Mouse (Mus musculus) CD4-positive helper T cell, adult 2 months (primary cell): Measurements from ENCODE around the gene Fam49a.
A peak's percentile ranks its signal among the peaks of the same experiment; 100 is the strongest.

Experiments used
- DNase-seq: peaks from one replicate; pipeline ENCODE4 v3.0.0-alpha.2; 2012; ENCODE audit warnings: low read depth, missing footprints, low spot score

Gene Fam49a

DNA sequence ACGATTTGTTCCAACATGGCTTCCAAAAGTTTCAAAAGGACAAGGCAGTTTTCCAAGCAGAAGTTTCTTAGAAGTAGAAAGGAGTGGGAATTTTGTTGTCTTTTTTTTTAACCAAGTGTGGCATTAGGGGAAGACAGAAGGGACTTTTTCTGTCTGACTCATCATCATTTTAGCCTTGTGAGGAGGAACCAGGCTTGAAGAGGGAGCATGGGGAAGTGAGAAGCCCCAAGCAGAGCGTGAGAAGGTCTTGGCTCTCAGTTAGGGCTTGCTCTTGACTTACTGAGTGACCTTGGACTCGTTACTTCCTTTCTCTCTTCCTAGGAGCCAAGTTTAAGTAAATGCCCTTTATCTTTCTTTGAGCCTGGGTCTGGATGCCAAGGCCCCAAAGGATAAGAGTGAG lies 8.6 kb downstream of the Fam49a start:
- no peak for DNase-seq

DNA sequence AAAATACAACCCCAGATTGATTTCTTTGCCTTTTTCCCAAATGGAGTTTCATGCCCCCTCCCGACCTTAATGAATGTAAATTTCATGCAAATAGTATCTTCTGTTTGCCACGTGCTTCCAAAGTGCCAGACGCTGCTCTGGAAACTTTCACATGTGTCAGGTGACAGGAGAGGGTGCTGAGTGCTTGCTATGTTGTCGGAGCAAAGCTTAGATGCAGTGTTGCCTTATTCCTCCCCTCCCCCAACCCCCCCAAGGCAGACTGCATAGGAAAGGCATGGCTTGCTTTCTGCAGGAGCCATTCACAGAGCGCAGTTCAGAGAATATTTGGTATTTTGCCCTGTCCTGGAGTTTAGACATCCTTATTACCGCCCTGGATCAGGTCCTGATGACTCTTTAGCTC lies 12.2 kb downstream of the Fam49a start:
- no peak for DNase-seq

DNA sequence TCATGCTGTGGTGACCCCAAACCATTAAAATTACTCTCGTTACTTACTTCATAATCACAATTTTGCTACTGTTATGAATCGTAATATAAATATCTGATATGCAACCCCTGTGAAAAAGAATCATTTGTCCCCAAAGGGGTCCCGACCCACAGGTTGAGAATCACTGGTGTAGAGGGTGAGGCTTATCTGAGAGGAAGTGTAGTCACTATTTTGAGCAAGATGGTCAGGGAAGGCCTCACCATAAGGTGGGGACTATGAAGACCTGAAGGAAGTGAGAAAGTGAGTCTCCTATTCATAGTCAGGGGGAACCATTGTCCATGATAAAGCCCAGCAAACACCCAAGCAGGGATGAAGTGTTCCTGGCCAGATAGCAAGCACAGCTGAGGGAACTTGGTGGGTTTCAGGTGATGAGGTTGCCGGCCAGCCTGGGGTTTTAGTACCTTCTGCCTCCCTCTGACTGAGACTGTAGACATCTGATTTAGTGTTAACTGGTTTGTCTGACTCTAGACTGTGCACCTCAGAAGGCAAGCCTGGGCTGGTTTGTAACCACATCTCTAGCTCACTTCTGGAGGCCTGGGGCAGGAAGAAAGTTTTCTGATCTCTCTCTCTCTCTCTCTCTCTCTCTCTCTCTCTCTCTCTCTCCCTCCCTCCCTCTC lies 13.3 kb downstream of the Fam49a start:
- DNase-seq, result peak; percentile 32

DNA sequence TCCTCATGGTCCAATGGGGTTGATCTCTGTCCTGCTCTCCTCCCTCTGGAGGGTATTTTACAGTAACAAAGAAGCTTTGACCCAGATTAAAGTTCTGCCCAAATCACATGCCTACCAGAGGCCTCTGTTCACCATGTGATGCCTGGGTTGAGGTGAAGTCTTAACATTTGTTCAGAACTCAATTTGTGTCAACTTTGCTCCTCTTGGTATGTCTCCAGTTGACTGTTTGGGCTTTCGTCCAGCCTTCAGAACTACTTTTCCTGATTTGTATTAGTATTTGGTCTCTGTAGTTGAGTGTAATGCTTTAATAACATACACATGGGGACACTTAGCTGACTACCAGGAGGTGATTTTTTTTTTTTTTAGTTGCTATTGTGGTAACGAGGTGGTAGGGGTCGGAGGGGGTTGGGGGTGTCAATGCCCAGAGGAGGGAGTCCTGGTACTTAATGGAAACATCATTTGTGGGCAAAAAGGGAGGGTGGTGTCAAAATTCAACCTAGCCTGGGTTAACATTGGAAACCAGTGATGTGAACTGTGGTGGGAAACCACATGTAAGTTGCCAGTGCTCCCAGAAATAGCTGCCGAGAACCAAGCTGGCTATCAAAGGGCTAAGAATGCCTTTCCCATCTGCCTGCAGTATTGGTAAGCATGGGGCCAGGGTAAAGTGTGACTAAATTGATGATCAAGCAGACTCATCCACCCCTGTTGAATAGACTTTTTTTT lies 16.0 kb downstream of the Fam49a start:
- peak; percentile 23 for DNase-seq

DNA sequence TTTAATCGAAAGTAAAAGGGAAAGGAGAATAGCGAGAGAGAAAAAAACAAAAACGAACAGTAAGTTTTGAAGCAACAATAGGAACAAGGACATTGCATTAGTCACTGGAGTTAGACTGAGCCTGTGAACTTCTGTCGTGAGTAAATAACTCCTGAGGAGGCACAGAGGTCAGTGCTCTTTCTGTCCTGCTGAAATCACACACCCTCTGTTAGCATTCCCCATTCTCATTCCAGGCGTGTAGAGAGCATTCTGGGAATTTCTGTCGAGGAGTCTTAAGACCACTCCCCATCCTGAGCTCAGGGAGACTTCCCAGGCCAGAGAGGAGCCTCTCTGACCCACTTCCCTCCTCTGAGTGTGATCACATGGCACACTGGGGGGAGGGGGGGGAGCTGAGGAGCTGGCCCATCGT lies 16.5 kb downstream of the Fam49a start:
- no peak for DNase-seq

DNA sequence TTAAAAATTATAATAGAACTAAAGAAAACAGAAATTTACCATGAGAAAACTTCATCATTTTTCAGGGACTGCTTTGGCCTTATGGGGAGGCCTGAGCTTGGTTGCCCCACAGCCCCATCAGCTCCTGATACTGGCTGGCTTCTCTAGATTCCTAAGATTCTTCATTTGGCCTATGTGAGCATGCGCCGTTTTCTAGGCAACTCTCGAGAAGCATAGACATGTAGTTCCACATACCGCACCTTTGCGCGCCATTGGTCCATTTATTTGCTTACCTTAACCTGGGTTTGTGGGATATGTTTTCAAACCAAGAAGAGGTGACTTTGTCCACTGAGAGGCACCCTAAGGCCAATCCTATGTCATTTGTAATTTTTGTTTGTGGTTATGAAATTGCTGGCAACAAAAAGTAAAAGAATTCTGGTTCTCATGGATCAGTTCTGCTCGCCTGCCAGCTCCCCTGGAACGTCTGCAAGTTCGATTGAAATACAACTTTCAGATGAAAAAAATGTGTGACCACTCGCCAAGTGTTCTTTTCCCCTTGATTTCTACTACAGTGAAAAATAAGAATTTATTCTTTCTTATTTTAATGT lies 21.9 kb downstream of the Fam49a start:
- no peak for DNase-seq

DNA sequence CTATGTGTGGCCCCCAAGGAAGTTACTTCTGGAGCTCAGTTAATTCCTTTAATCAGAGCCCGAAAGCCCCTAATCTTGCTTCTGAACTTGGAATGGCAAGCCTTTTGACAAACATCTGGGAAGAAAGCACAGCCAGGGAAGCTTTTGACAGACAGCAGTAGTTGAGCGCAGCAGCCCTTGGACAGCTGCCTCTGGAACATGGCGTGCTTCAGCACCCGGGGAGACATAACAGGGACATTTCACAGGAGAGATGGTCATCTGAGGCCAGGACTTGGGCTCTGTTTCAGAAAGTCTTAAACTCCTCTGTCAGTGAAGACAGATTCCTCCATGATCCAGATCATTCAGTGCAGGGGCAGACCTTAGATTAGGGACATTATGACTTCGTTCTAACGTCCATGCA lies 22.6 kb downstream of the Fam49a start:
- DNase-seq, result no peak

DNA sequence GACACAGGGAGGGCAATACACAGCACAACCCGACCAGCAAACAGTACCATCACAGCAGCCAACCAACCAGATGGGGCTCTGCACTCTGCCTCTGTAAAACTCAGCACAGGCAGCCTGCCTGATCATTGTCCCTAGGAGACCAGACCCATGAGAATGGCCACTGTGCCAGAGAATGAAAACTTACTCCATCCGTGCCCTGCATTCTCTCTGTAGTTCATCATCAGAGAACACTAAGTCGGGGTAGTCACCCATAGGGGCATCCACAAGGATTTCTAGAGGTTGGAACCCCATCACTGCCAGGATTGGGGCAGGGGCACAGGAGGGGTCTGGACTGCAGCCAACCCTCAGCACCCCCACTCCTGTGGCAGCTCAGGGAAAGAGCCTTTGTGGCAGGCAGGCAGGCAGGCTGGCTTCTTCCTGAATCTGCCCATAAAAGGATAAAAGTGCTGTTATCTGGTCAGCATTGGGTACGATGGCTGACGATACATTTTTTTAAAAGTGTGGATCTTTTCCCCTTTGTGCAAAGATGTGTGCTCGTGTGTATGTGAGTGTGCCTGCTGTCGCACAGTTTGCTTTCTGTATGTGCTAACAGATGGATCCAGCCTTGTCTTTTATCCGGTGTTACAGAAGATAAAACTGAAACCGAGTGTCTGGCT lies 25.3 kb downstream of the Fam49a start:
- peak; percentile 49 for DNase-seq

DNA sequence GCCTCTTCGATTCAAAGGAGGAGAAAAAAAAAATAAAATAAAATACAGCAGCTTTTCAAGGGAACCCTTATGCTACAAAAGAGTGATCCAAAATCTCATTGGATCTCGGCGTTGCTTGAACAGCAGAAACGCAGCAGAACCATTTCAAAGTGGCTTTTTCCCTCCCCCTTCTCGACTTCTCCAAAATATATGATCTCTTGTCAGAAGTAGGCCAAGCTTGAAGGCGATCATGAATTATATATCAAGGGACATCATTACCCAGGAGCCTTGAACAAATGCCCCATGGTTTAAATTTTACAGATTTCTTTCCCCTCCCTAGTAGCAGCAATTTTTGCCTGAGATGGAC lies 25.8 kb downstream of the Fam49a start:
- no peak for DNase-seq

DNA sequence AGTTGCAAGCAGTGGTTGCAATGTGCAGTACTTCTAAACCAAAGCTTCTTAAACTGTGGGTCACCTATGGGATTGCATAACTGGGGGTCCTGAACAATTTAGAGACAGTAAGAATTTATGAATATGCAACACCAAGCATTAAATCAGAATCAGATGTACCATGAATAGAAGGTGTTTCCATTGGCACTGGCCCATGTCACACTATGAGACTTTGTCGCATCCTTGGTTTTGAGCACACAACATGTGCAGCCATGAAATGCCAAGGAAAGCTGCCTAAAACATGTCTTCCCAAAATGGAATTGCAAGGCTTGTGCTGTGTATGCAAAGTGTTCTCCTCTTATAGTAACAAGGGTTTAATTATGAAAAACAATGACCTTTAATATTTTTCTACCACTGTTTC lies 26.6 kb downstream of the Fam49a start:
- no peak for DNase-seq

DNA sequence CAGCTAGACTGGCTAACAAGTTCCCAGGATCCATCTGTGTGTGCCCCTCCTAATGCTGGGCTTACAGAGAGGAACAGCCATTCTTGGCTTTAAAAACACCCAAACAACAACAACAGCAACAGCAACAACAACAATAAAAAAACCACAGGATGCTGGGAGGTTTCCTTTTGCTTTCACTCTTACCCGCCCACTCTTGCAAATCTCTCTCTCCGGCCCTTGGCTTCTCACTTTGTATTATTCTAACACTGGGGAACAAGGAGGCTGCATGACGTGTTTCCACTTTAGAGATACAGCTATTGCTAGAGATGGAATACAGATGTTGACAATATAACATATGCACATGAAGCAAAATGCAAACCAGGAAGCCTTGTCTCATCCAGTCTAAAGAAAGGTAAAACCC lies 27.7 kb downstream of the Fam49a start:
- DNase-seq, result peak; percentile 65

DNA sequence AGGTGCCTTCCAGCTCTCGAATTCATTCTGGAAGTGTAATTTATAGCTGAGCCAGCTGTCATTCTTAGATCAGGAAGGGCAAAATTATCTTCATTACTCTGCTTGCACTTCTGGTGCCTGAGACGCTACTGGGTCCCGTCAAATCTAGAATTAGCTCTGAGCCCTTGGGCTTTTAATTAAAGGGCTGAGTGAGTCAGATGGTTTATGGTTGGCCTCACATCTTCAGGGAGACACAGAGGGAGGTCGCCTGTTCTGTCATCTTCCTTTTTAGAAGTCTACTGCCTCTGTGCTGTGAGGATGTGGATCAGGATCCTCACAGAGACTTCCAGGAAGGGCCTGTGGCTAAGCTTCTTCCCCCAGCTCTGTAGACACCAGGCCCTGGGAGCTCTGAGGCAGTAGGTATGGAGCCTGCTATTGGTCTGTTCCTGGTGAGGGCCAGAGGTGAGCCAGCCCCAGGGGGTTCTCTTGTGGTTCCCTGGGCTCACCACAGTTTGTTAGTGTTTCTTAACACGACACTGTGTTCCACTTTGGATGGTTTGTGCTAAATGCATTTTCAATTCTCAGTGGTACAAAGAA lies 30.2 kb downstream of the Fam49a start:
- no peak for DNase-seq

DNA sequence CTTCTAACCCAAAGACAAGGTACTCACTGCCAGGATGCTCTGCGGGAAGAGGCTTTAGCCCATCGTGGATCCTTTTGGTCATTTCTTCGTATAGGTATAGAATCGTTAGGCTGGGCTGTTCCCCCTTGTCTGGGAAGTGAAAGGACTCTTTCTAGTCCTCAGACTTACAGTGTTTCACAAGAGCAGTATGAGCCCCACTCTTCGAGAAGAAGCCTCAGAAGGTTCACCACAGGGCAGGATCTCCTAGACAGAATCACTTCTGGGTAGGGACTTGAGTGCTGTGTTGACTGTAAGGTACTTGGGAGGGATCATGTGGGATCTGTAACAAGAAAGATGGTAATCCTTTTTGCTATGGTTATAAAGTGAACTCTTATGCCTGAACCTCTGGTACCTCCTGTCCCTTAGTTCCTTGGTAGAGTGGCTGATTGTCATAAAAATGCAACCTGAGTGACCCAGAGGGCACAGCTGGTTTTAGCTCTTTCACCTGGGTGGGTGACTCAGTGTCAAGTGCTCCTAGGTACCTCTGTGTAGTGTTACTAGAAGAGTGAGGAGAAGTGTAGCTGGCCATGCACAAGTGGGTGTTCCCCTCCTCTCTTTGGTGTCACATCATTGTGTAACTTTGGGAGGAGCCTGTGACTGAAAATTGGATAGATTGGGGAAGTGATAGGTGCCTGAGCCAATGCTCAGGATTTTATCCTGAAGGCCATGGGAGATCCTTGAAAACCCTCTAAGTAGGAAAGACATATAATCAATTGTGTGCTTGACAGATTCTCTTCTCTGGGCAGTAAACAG lies 32.6 kb downstream of the Fam49a start:
- no peak for DNase-seq

DNA sequence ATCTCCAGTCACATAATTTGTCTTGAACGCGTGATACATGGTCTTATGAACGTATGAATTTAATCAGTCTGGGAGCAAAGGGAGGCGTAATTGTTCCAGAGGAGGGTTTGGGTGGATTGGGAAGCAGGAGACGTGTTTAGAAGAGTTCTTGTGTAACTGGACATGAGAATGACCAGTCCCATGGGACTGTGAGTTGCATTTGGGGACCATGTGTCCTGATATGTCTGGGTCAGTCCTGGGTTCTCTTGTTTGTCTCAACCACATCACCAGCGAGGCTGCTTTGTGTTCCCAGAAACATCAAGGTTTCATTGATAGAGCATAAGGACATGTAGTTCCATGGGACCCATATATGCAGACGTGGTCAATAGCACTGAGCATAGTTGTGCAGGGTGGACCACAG lies 36.5 kb downstream of the Fam49a start:
- DNase-seq, result no peak

DNA sequence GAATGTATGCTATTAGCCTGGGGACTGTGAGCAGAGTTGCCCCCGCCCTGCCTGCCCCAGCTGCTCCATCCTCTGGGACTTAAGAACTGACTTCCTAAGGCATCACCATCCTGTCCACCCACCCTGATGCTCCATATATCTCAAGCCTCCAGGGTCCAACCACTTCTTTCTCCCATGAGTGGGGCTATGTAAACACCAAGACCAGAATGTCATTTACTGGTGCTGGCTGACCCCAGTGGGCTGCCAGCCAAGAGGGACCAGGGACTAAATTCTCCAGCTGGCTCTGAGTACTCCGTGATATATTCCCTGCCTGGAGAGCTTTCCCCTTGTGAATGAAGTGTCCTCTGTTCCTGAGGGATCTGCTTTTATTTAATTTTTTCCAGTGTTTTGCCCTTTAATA lies 37.4 kb downstream of the Fam49a start:
- no peak for DNase-seq

DNA sequence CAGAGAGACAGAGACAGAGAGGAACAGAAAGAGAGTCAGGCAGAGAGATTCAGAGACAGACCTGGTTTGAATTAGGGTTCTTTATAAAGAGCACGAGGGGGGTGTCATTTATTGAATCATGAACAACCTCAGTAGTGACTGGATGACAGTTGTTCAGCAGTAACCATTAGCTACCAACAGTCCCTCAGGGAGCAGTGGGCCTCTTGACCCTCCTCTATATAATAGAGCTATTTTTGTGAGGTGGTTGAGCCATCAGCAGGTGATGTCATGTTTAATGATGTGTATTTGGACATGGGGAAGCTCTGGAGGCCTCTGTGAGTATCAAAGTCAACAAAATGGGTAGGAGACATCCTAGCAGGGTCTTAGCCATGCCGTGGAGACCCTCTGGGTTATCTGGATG lies 39.2 kb downstream of the Fam49a start:
- no peak for DNase-seq

DNA sequence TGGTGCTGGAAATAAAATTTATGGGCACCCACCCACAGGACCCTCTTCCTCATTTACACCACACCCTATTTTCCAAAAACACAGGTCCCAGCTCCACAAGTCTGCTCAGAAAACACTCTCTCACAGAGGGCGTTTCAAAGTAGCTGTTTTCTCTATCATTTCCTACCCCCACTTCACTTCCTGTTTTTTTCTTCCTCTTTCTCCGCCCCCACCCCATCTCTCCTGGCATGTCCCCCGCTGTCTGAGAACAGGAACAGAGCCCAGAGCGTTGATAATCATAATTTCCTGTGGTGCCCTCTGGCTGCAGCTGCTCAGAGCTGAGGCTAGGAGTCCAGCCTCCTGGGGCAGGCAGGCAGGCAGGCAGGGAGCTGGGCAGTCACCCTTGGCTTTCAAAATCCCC lies 39.9 kb downstream of the Fam49a start:
- DNase-seq, result peak; percentile 78

DNA sequence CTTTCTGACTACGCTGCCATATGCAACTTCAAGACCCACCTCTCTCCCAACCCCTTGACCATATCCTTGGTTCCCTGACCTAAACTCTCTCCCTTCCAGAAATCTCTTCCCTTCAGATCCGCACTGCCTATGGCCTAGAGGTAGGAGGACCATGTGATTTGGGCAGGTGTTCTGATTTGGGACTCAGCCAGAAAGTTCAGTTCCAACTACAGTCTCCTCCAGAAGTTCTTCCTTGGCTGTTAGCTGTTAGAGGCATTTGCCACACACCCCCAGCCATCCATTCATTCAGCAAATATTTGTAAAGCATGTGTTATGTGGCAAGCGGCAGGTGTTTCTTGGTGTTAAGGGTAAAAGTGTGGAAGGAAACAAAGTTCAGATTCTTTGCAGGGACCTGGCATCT lies 44.3 kb downstream of the Fam49a start:
- no peak for DNase-seq

DNA sequence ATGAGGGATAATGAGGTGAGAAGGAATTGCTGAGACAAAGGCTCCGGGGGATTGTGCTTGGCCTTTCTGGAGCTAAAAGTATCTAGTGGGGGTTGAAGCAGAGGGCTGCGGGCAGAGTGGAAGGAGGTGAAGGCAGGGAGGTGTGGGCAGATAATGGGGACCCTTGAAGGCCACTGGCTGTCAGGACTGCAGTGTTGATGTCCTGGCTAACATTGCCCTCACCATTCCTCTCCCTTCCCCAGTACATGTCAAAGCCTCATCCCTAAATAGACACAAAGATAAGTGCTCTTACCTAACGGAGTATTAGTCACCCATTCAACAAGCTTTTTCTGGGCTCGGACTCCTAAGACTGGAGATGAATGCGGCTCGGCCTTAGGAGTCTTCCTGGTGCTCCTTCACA lies 44.9 kb downstream of the Fam49a start:
- no peak for DNase-seq

DNA sequence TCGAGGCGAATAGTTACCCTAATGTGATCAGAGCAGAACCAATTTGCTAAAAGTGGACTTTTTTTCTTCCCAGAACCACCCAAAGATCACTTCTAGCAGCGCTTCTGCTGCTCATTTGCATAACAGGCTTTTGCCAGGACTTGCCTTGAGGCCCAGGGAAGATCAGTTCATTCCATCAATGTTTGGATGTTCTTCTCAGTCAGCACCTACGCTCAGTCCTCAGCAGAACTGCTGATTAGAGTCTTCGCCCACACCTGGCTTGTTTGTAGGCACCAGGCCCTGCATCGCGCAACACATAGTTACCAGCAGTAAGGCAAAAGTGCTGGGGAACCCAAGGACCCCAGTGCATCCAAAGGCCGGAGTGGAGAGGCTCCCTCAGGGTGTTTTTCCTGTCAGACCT lies 45.3 kb downstream of the Fam49a start:
- no peak for DNase-seq

DNA sequence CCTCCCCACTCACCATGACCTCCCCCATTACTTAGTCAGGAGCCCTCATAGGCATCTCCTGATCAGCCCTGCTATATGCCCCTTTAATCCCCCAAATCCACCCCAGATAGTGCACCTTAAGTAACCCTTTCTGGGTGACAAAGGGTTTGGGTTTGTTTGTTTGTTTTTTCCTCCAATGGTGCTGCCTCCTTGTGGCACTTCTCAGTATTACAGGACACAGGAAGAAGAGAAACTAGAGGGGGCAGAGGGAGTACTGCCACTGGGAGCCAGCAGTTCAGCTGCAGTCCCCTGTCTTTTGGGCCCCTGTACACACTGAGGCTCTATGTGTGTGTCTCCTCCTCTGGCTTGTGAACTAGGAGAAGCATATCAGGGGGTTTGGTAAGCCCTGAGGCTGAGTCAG lies 51.5 kb downstream of the Fam49a start:
- DNase-seq, result peak; percentile 50

DNA sequence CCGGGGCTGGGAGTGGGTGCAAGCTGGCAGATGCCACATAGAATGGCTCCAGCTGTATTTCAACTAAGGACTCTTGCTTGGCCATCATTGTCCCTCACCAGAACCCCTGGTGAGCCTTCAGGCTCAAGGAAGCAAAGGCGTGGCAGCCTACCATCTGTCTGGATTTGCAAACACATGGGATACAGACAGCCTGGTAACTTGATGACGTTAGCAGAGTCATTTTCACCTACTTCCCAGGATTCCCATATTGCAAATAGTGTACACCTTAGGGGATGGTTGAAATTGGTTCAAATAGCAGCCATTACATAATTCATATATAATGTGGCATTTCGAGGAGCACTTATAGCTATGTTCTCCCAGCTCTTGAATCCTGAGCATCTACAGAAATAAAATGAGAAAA lies 52.0 kb downstream of the Fam49a start:
- no peak for DNase-seq
